Mouse (Mus musculus) myocyte (in vitro differentiated cells): Measurements from ENCODE around the gene Mroh2a.

Source experiments
- E2F4 ChIP-seq: IDR thresholded peaks from one replicate; pipeline ENCODE4 v1.6.1; 2011; ENCODE audit warnings: mild to moderate bottlenecking, control low read depth, moderate library complexity; ENCODE audit not compliant: insufficient read depth
- MAX ChIP-seq: IDR thresholded peaks from one replicate; pipeline ENCODE4 v1.6.1; 2011; ENCODE audit warnings: low read depth, mild to moderate bottlenecking, control low read depth
- POLR2A ChIP-seq: IDR thresholded peaks from one replicate; pipeline ENCODE4 v1.6.1; 2011; ENCODE audit warnings: low read depth, mild to moderate bottlenecking, control low read depth, moderate library complexity; ENCODE audit not compliant: insufficient read length
- USF1 ChIP-seq: IDR thresholded peaks from one replicate; pipeline ENCODE4 v1.6.1; 2011; ENCODE audit warnings: low read depth, mild to moderate bottlenecking, control low read depth, moderate library complexity

GRCm38 (mm10) chr1:88310349-88310748 lies 83.6 kb downstream of the Mroh2a start:
- TF ChIP-seq MAX (no peak), POLR2A (no peak), E2F4 (no peak), USF1 (no peak)
